Mouse (Mus musculus) lung, postnatal 0 days (tissue): Measurements from ENCODE around the gene Map2k4.

Experiments
- CTCF ChIP-seq: IDR thresholded peaks from 2 replicates; pipeline ENCODE4 v1.5.1; 2016; ENCODE audit warnings: antibody characterized with exemption, mild to moderate bottlenecking
- EP300 ChIP-seq: IDR thresholded peaks from 2 replicates; pipeline ENCODE4 v1.6.1; 2016; ENCODE audit warnings: antibody characterized with exemption, mild to moderate bottlenecking, control low read depth

- TF ChIP-seq CTCF (no peak), EP300 (no peak)
Observed at GRCm38 (mm10) chr11:65644539-65644938, 143.6 kb downstream of the Map2k4 start.
